Mouse (Mus musculus) liver, embryonic 15.5 days (tissue): Measurements from ENCODE around the gene Rasd1. TPM values are rescaled to one million over a fixed set of nuclear protein-coding genes. Genes with fewer than 3 reads are reported as not detected.
"Not testable (repeated sequence)": the region's sequence is repeated elsewhere in the genome, so short reads cannot be mapped to it uniquely, and the experiment has no call there.

Source experiments
- ATAC-seq: fragments of 200-750 bp; cut with Nextera tagmentation; 2 replicates; pipeline ENCODE4 v1.8.0; 2017; ENCODE audit warnings: moderate number of reproducible peaks, mild to moderate bottlenecking, moderate library complexity; ENCODE audit not compliant: insufficient read depth
- H3K27ac ChIP-seq: fragments of 300-500 bp; sonication (generic); replicated peaks from 2 replicates; pipeline ENCODE4 v1.5.1; 2015; ENCODE audit warnings: mild to moderate bottlenecking, inconsistent platforms
- H3K27me3 ChIP-seq: fragments of 300-500 bp; sonication (generic); 2 replicates; pipeline ENCODE4 v1.6.1; 2015; ENCODE audit warnings: mild to moderate bottlenecking, inconsistent platforms
- H3K36me3 ChIP-seq: fragments of 300-500 bp; sonication (generic); replicated peaks from 2 replicates; pipeline ENCODE4 v1.6.1; 2015; ENCODE audit warnings: moderate library complexity, mild to moderate bottlenecking, inconsistent platforms
- H3K4me1 ChIP-seq: fragments of 300-500 bp; sonication (generic); replicated peaks from 2 replicates; pipeline ENCODE4 v1.6.1; 2015; ENCODE audit warnings: inconsistent platforms
- H3K4me2 ChIP-seq: fragments of 300-500 bp; sonication (generic); 2 replicates; pipeline ENCODE4 v1.6.1; 2015; ENCODE audit warnings: moderate library complexity, mild to moderate bottlenecking, inconsistent platforms
- H3K4me3 ChIP-seq: fragments of 300-500 bp; sonication (generic); replicated peaks from 2 replicates; pipeline ENCODE4 v1.5.1; 2015; ENCODE audit warnings: mild to moderate bottlenecking, inconsistent platforms
- H3K9ac ChIP-seq: fragments of 300-500 bp; sonication (generic); 2 replicates; pipeline ENCODE4 v1.6.1; 2015; ENCODE audit warnings: moderate library complexity, mild to moderate bottlenecking, inconsistent platforms
- H3K9me3 ChIP-seq: fragments of 300-500 bp; sonication (generic); replicated peaks from 2 replicates; pipeline ENCODE4 v1.6.1; 2016; ENCODE audit warnings: inconsistent platforms
- WGBS: fragments of 180-500 bp; shearing (Covaris S2); methylation state at CpG from one replicate; pipeline ENCODE4 v1.1.7; 2015; ENCODE audit warnings: mixed read lengths; ENCODE audit not compliant: insufficient replicate concordance; 5-methylcytosine and 5-hydroxymethylcytosine counted together
- polyA plus RNA-seq: library from polyadenylated mRNA; unstranded; fragments of >200 nt; fragmentation: Nextera tagmentation; extraction: Ambion mirVana; gene quantifications from 2 replicates; pipeline ENCODE4 v1.2.1, GENCODE M21; 2015

The Rasd1 gene
- polyA plus RNA-seq, 1 experiment from 2014 or later, result 0.96 TPM

GRCm38 (mm10) chr11:59960476-59961337 is 4.0 kb downstream of the Rasd1 start:
- peaks cover 31% of the 10 kb centered on the region for H3K27me3 ChIP-seq
- H3K27ac ChIP-seq, result no peak overlapping the region
- WGBS, result 70% methylated on average over 20 of the region's 20 CpGs
- H3K36me3 ChIP-seq, result peaks cover 25% of the 10 kb centered on the region
- no peak for ATAC-seq
- H3K4me3 ChIP-seq, result no peak overlapping the region
- no peak overlapping the region for H3K9ac ChIP-seq
- no peaks in the 10 kb centered on the region for H3K9me3 ChIP-seq
- peaks cover 27% of the 10 kb centered on the region for H3K4me1 ChIP-seq
- no peak overlapping the region for H3K4me2 ChIP-seq

DNA sequence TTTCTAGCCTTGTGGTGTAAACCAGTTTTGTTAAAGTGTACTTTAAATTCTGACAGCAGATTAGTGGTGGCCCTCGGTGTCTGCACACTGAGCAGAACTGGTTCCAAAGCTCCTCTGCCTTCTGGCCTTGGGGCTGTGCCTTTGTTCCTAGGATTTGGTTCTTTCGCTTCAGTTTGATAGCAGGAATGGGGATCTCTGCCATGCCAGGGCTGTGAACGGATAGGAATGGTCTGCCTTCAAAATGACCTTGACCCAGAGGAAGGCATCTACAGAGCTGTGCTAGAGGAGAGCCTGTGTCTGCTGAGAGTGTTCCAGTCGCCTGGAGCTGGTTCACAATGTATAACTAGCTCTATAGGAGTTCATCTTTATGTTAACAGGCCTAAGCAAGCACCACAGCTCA is 5.3 kb downstream of the Rasd1 start:
- 65% methylated on average over 4 of the region's 4 CpGs for WGBS
- Histone ChIP-seq H3K4me3 (no peak overlapping the region), H3K27ac (no peak overlapping the region), H3K27me3 (peaks cover 23% of the 10 kb centered on the region), H3K36me3 (peaks cover 27% of the 10 kb centered on the region), H3K9ac (no peak overlapping the region), H3K4me2 (no peak overlapping the region), H3K4me1 (peaks cover 15% of the 10 kb centered on the region), H3K9me3 (no peaks in the 10 kb centered on the region)
- no peak for ATAC-seq

DNA sequence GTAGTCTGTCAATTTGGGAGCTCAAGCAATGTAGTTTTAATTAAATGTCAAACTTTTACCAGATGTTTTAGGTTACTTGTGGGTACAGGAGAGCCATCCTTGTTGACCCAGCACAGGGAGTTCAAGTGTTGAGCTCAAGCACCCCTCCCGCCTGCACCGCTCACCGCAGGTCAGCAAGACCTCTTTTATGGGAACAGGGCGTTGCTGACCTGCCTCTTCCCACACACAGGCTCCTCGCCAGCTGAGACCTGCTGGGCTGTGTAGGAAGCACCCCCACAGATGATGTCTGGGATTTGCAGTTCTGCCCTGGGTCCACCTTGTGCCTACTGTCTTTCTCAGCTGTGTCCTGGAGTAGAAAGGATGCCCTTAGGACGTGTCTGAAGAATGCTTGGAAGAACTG is 8.0 kb downstream of the Rasd1 start:
- Histone ChIP-seq H3K36me3 (peaks cover 21% of the 10 kb centered on the region), H3K27me3 (no peaks in the 10 kb centered on the region), H3K4me3 (no peak overlapping the region), H3K9me3 (no peaks in the 10 kb centered on the region), H3K27ac (no peak overlapping the region), H3K9ac (no peak overlapping the region), H3K4me2 (no peak overlapping the region), H3K4me1 (peaks cover 5% of the 10 kb centered on the region; the same call in 1 of the 2 replicates)
- no peak for ATAC-seq
- 80% methylated on average over 6 of the region's 6 CpGs for WGBS

- Histone ChIP-seq H3K9me3 (no peaks in the 10 kb centered on the region), H3K4me2 (no peak overlapping the region), H3K27me3 (no peaks in the 10 kb centered on the region), H3K27ac (no peak overlapping the region), H3K4me3 (no peak overlapping the region), H3K36me3 (peaks cover 12% of the 10 kb centered on the region), H3K4me1 (peaks cover 23% of the 10 kb centered on the region), H3K9ac (no peak overlapping the region)
- ATAC-seq, result no peak
- 85% methylated on average over 14 of the region's 14 CpGs for WGBS
Observed at GRCm38 (mm10) chr11:59952892-59953291, 11.9 kb downstream of the Rasd1 start.

- no peaks in the 10 kb centered on the region for H3K9me3 ChIP-seq
- H3K36me3 ChIP-seq, result 0 out of 2 replicates have a peak, but pooled peaks cover 6% of the 10 kb centered on the region
- H3K4me3 ChIP-seq, result peak overlapping the region; percentile 91
- H3K27ac ChIP-seq, result peak overlapping the region; percentile 74
- H3K4me1 ChIP-seq, result peaks cover 35% of the 10 kb centered on the region
- ATAC-seq, result peak; percentile 70
- WGBS, result 1% methylated on average over 16 of the region's 16 CpGs
- H3K9ac ChIP-seq, result peak overlapping the region; percentile 95
- H3K27me3 ChIP-seq, result no peaks in the 10 kb centered on the region
- peak overlapping the region; percentile 86 for H3K4me2 ChIP-seq
Observed at GRCm38 (mm10) chr11:59948401-59948767, 16.4 kb downstream of the Rasd1 start.

- 0 out of 2 replicates have a peak, but pooled peaks cover 6% of the 10 kb centered on the region for H3K36me3 ChIP-seq
- peak within 1 kb of the TSS; percentile 91 for H3K4me3 ChIP-seq
- H3K9me3 ChIP-seq, result no peaks in the 10 kb centered on the region
- H3K4me1 ChIP-seq, result peaks cover 33% of the 10 kb centered on the region
- no peaks in the 10 kb centered on the region for H3K27me3 ChIP-seq
- peak within 1 kb of the TSS; percentile 74 for H3K27ac ChIP-seq
- peak within 1 kb of the TSS; percentile 95 for H3K9ac ChIP-seq
- H3K4me2 ChIP-seq, result peak within 1 kb of the TSS; percentile 86
- peak; percentile 96 for ATAC-seq
- 2% methylated on average over 43 of the region's 43 CpGs for WGBS
Observed at GRCm38 (mm10) chr11:59947752-59948400, 16.9 kb downstream of the Rasd1 start, which contains the start of gene Med9. Gene Med9, plus strand, starts transcription at chr11:59948206.

DNA sequence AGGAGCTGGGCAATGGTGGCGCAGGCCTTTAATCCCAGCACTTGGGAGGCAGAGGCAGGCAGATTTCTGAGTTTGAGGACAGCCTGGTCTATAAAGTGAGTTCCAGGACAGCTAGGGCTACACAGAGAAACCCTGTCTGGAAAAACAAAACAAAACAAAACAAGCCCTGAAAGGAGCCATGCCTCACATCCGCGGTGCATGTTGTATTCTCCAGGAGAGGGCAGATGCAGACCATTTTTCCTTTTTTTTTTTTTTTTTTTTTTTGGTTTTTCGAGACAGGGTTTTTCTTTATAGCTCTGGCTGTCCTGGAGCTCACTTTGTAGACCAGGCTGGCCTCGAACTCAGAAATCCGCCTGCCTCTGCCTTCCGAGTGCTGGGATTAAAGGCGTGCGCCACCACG is 19.9 kb downstream of the Rasd1 start:
- WGBS, result 80% methylated on average over 10 of the region's 10 CpGs
- H3K4me1 ChIP-seq, result peaks cover 53% of the 10 kb centered on the region
- not testable (repeated sequence) for H3K36me3 ChIP-seq, H3K9ac ChIP-seq, H3K9me3 ChIP-seq, H3K4me2 ChIP-seq, H3K4me3 ChIP-seq, H3K27ac ChIP-seq, H3K27me3 ChIP-seq, ATAC-seq

GRCm38 (mm10) chr11:59941391-59941790 is 23.4 kb downstream of the Rasd1 start:
- H3K4me3 ChIP-seq, result no peak overlapping the region
- peak overlapping the region; percentile 34 for H3K4me2 ChIP-seq
- no peaks in the 10 kb centered on the region for H3K9me3 ChIP-seq
- no peaks in the 10 kb centered on the region for H3K27me3 ChIP-seq
- ATAC-seq, result peak; percentile 77
- no peaks in the 10 kb centered on the region for H3K36me3 ChIP-seq
- H3K9ac ChIP-seq, result no peak overlapping the region; the same call in 1 of the 2 replicates
- H3K27ac ChIP-seq, result peak overlapping the region; percentile 39
- WGBS, result under 1% methylated on average over 3 of the region's 3 CpGs
- H3K4me1 ChIP-seq, result peaks cover 26% of the 10 kb centered on the region

- H3K9me3 ChIP-seq, result no peaks in the 10 kb centered on the region
- H3K4me1 ChIP-seq, result peaks cover 26% of the 10 kb centered on the region
- ATAC-seq, result 0 out of 2 replicates have a peak, but pooled peaks have one; percentile 25
- no peaks in the 10 kb centered on the region for H3K36me3 ChIP-seq
- WGBS, result 34% methylated on average over 3 of the region's 3 CpGs
- 0 out of 2 replicates have a peak overlapping the region, but pooled peaks have one; percentile 39 for H3K27ac ChIP-seq
- no peak overlapping the region for H3K4me2 ChIP-seq
- H3K9ac ChIP-seq, result no peak overlapping the region
- no peak overlapping the region for H3K4me3 ChIP-seq
- H3K27me3 ChIP-seq, result no peaks in the 10 kb centered on the region
Observed at GRCm38 (mm10) chr11:59940645-59941044, 24.1 kb downstream of the Rasd1 start.

DNA sequence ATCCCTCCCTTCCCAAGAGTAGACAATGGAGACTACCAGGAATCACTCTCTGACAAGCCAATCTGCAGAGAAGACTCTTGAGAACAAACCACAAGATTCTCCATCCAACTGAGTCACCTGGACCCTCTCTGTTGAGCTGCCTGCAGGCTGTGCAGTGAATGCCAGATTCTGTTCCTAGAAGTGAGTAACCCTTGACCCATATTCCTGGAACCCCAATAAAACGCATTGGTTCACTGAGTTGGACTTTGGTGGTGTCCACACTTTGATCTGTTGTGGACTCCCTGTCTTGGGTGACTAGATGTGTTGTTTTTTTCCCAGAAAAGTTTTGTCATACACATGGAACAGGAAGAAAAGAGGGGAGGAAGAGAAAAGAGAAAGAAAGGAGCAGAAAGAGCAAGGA is 24.9 kb downstream of the Rasd1 start:
- ATAC-seq, result no peak
- Histone ChIP-seq H3K9me3 (no peaks in the 10 kb centered on the region), H3K4me2 (no peak overlapping the region), H3K4me3 (no peak overlapping the region), H3K36me3 (no peaks in the 10 kb centered on the region), H3K27me3 (no peaks in the 10 kb centered on the region), H3K27ac (no peak overlapping the region), H3K9ac (no peak overlapping the region), H3K4me1 (peaks cover 26% of the 10 kb centered on the region)
- WGBS, result 80% methylated on average over 1 of the region's 1 CpGs

- Histone ChIP-seq H3K4me2 (no peak overlapping the region), H3K4me3 (no peak overlapping the region), H3K4me1 (peaks cover 24% of the 10 kb centered on the region), H3K36me3 (no peaks in the 10 kb centered on the region), H3K27me3 (no peaks in the 10 kb centered on the region), H3K27ac (no peak overlapping the region), H3K9me3 (no peaks in the 10 kb centered on the region), H3K9ac (no peak overlapping the region)
- no peak for ATAC-seq
- 17% methylated on average over 2 of the region's 2 CpGs for WGBS
Observed at GRCm38 (mm10) chr11:59937615-59938014, 27.1 kb downstream of the Rasd1 start.
